Mouse (Mus musculus) small intestine, adult 2 months (tissue): ENCODE data around the gene Mras. TPM values are rescaled to one million over a fixed set of nuclear protein-coding genes. Genes with fewer than 3 reads are reported as not detected.

Experiments used
- H3K27ac ChIP-seq: fragments of 200-500 bp; 2 replicates; pipeline ENCODE4 v1.5.1; 2012; ENCODE audit warnings: low read depth, low read length, control low read depth, inconsistent platforms; ENCODE audit not compliant: insufficient read depth
- H3K27me3 ChIP-seq: fragments of 200-500 bp; 2 replicates; pipeline ENCODE4 v1.6.1; 2012; ENCODE audit warnings: mild to moderate bottlenecking, moderate library complexity, low read length, inconsistent platforms; ENCODE audit not compliant: control insufficient read depth, insufficient read depth
- H3K36me3 ChIP-seq: fragments of 200-500 bp; 2 replicates; pipeline ENCODE4 v1.6.1; 2012; ENCODE audit warnings: mild to moderate bottlenecking, low read length, control low read depth, inconsistent platforms; ENCODE audit not compliant: control insufficient read depth, insufficient read depth
- H3K4me1 ChIP-seq: fragments of 200-500 bp; 2 replicates; pipeline ENCODE4 v1.6.1; 2012; ENCODE audit warnings: low read length, inconsistent platforms, mixed read lengths; ENCODE audit not compliant: control insufficient read depth, insufficient read depth, insufficient read length
- H3K4me3 ChIP-seq: fragments of 200-500 bp; 2 replicates; pipeline ENCODE4 v1.5.1; 2012; ENCODE audit warnings: low read depth, mild to moderate bottlenecking, control low read depth, inconsistent platforms, low read length, moderate library complexity
- CTCF ChIP-seq: fragments of 200-500 bp; IDR thresholded peaks from 2 replicates; pipeline ENCODE4 v1.5.1; 2012; ENCODE audit warnings: low read depth, mild to moderate bottlenecking, control low read depth, inconsistent platforms, low read length, moderate library complexity, mixed read lengths; ENCODE audit not compliant: insufficient replicate concordance, insufficient read length; ENCODE audit errors: extremely low read depth
- POLR2A ChIP-seq: fragments of 200-500 bp; IDR thresholded peaks from 2 replicates; pipeline ENCODE4 v1.6.1; 2012; ENCODE audit warnings: low read depth, mild to moderate bottlenecking, control low read depth, inconsistent platforms, low read length, moderate library complexity
- WGBS: fragments of 180-500 bp; shearing (Covaris S2); methylation state at CpG from one replicate; pipeline ENCODE4 v1.1.7; 2018; 5-methylcytosine and 5-hydroxymethylcytosine counted together
- polyA plus RNA-seq: library from polyadenylated mRNA; depleted of rRNA; stranded (reverse); fragments of >200 nt; gene quantifications from 2 replicates; pipeline ENCODE4 v1.2.3, GENCODE M21; 2012

Gene Mras
- polyA plus RNA-seq, 1 experiment: 2.6 TPM

DNA sequence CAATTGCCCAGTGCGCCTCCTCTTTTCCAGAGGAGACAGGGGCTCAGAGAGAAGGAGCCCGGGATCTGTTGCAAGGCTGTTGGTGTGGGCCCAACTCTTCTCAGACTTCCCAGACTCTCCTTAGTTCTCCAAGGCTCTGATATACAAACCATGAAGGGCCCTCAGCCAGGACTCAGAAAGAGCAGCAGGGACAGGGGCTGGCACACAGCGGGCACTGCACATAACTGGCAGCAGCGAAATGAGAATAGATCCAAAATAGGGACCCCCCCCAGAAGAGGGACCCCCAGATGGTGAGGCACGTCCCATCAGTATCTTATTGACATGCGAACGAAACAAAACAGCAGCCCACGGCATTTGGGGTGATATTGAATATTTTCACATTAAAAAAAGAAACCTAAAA lies 44.0 kb downstream of the Mras start:
- 91% methylated on average over 8 of the region's 8 CpGs for WGBS
- Histone ChIP-seq H3K27ac (no peak overlapping the region), H3K4me1 (peaks cover 4% of the 10 kb centered on the region; the same call in 1 of the 2 replicates), H3K27me3 (no peaks in the 10 kb centered on the region), H3K4me3 (no peak overlapping the region), H3K36me3 (no peaks in the 10 kb centered on the region)
- TF ChIP-seq CTCF: no peak
- TF ChIP-seq POLR2A: no peak

DNA sequence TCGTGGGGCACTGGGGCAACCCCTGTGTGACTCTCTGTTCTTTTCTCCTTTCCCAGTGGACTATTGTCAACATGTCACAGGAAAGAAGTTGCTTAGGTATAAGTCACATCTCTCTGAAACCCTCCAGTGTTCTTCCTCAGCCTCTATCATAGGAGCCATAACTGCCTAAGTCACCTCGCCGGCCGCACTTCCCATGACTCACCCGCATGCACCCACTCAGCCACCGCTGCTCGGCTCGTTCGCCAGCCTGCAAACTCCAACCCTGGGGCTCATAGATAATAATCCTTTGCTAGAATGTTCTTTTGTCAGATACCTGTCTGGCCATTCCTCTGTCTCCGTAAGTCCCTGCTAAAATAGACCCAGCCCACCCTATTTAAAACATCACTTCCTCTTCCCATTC lies 45.6 kb downstream of the Mras start:
- no peak overlapping the region for H3K27ac ChIP-seq
- WGBS: 96% methylated on average over 10 of the region's 10 CpGs

DNA sequence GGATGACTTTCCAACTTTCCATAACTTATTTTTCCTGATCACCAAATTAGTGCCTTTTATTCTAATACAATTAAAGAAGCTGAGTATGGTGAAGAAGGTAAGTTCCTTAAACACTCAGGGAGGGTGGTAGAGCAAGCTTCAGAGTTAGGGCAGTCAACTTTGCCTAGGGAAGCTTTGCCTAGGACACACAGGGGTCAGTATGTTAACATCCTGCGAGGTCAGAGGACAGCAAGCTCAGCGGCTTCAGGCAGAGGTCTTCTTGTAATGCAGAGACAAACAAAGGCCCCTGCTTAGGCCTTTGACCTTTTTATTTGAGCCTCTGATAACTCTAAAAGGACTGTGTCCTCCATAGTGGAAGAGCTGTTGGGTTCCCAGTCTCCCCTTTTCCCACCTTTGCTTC lies 46.5 kb downstream of the Mras start:
- Histone ChIP-seq H3K4me1 (peaks cover 4% of the 10 kb centered on the region; the same call in 1 of the 2 replicates), H3K27me3 (no peaks in the 10 kb centered on the region), H3K36me3 (no peaks in the 10 kb centered on the region), H3K4me3 (no peak overlapping the region), H3K27ac (no peak overlapping the region)
- 49% methylated on average over 2 of the region's 2 CpGs for WGBS
- TF ChIP-seq CTCF (no peak), POLR2A (no peak)

More for the DNA sequence above, 45.6 kb downstream of the Mras start:
- Histone ChIP-seq H3K4me1 (peaks cover 4% of the 10 kb centered on the region; the same call in 1 of the 2 replicates), H3K36me3 (no peaks in the 10 kb centered on the region), H3K4me3 (no peak overlapping the region), H3K27me3 (no peaks in the 10 kb centered on the region)
- no peak for TF ChIP-seq POLR2A
- no peak for TF ChIP-seq CTCF

DNA sequence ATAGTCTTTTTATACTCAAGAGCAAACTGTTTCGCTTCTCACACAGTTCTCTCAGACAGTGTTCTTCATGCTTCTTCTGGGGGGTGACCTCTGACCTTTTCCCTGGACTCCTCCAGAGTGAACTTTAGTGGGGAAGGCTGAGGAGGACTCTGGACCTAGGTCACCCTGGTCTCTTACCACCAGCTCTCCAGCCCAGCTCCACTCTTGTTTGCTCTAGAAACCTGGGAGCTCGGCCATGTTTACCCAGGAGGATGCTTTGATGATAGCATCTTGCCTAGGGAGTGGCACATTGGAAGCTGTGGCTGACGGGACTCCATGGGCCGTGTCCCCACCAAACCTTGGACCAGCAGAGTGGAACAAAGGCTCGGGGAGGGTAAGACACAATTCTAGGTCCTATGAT lies 47.0 kb downstream of the Mras start:
- Histone ChIP-seq H3K27ac (no peak overlapping the region), H3K36me3 (no peaks in the 10 kb centered on the region), H3K4me1 (peaks cover 4% of the 10 kb centered on the region; the same call in 1 of the 2 replicates), H3K27me3 (no peaks in the 10 kb centered on the region), H3K4me3 (no peak overlapping the region)
- WGBS: 21% methylated on average over 5 of the region's 5 CpGs
- no peak for TF ChIP-seq CTCF

DNA sequence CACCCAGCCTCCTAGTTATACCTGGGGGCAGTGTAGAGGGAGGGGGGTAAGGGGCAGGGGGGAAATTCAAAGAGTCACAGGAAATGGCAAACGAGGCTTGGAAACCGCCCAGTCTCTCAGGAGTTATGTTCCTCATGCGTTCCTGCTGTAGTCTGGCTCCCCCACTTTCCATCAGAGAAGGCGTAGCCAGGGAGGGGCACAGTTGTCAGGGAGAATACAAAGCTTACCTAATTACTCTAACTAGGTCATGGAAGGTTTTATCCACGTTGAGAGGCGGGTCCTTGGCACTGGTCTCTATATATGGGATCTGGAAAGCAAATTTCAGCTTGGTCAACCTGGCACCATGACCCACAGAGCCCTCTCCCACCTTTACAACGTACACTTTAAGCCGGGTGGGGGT lies 47.7 kb downstream of the Mras start:
- TF ChIP-seq POLR2A (no peak), CTCF (no peak)
- Histone ChIP-seq H3K27me3 (no peaks in the 10 kb centered on the region; the same call in 1 of the 2 replicates), H3K4me1 (peaks cover 5% of the 10 kb centered on the region; the same call in 1 of the 2 replicates), H3K4me3 (no peak overlapping the region), H3K36me3 (no peaks in the 10 kb centered on the region), H3K27ac (no peak overlapping the region)
- WGBS: 46% methylated on average over 8 of the region's 8 CpGs

DNA sequence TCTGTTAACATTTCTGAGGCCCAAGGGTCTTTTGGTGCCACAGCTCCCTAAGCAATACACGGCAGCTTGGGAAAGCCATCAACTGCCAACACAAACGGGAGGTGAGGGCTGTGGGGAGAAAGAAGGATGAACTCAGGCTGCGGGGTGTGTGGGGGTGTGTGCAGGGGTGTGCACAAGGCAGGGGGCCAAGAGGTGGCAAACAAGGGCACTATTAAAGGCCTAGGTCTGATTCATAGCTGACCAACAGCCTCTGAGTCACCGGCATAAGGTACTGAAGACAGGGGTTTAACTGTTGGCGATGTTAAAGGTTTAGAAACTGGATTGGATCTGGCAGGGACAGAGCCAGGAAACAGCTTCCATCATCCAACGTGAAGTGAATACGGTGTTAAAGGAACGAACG lies 48.3 kb downstream of the Mras start:
- H3K27me3 ChIP-seq: no peaks in the 10 kb centered on the region; the same call in 1 of the 2 replicates
- no peak overlapping the region for H3K27ac ChIP-seq
- WGBS: 81% methylated on average over 9 of the region's 9 CpGs
- H3K4me3 ChIP-seq: no peak overlapping the region
- no peaks in the 10 kb centered on the region for H3K36me3 ChIP-seq
- peaks cover 8% of the 10 kb centered on the region; the same call in 1 of the 2 replicates for H3K4me1 ChIP-seq
- no peak for TF ChIP-seq POLR2A
- TF ChIP-seq CTCF: no peak

DNA sequence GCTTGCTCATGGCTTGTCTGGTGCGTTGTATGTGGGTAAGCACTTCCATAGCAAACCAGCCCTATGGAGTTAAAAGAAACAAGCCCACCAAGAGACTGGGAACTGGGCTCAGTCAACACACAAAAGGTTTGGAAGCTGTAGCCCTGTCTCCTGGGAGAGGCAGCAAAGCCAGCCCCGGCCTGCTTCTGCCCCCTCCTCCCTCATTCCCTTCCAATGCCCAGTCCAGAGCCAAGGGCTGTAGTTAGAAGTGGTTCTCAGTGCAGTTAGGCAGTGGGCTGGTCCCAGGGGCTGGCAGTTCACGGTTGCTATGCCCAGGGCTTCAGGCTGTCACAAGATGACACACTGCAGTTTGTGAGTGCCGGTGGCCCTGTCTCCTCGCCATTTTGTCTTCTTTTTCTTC lies 49.1 kb downstream of the Mras start:
- Histone ChIP-seq H3K4me3 (no peak overlapping the region), H3K27me3 (no peaks in the 10 kb centered on the region; the same call in 1 of the 2 replicates), H3K27ac (no peak overlapping the region), H3K36me3 (no peaks in the 10 kb centered on the region), H3K4me1 (peaks cover 8% of the 10 kb centered on the region; the same call in 1 of the 2 replicates)
- 93% methylated on average over 5 of the region's 5 CpGs for WGBS
- no peak for TF ChIP-seq POLR2A
- TF ChIP-seq CTCF: no peak

DNA sequence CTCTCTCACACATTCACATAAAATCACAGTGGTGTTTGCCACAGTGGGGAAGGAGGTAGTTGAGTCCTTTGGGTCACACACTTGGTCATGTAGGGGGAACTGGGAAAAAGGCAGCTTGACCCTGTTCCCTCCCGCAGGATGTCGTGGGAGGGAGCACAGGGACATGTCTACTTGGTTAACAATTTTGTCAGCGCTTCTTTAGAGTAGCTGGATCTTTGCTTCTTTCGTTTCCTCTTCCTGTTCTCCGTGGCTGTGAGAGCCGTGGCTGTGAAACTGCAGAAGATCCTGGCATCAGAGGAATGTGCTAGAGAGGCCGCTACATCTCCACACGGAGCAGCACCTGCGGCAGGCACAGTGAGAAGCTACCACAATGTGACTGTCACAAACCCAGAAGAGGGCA lies 54.6 kb downstream of the Mras start:
- H3K36me3 ChIP-seq: no peaks in the 10 kb centered on the region

More for the DNA sequence above, 54.6 kb downstream of the Mras start:
- H3K4me1 ChIP-seq: peaks cover 4% of the 10 kb centered on the region; the same call in 1 of the 2 replicates
- no peaks in the 10 kb centered on the region; the same call in 1 of the 2 replicates for H3K27me3 ChIP-seq
- no peak overlapping the region for H3K27ac ChIP-seq
- 55% methylated on average over 9 of the region's 9 CpGs for WGBS
- TF ChIP-seq CTCF: no peak
- no peak overlapping the region for H3K4me3 ChIP-seq
